In genomic region chr7:79498965-79499595, GRCm38 (mm10) we compare ENCODE assay signal across 9 mouse cellular contexts. TPM values are rescaled to one million over a fixed set of nuclear protein-coding genes. Genes with fewer than 3 reads are reported as not detected.
DNase-seq lines count a peak whose midpoint lies in the region; ATAC-seq and TF ChIP-seq lines count a peak whose summit lies in the region.
"Had no signal": no experiment of that assay in that cellular context is flagged by ENCODE, and none has a peak within 500 bp of the region (broad histone marks: within the 10 kb centered on the region; RNA-seq: fewer than 3 reads in every experiment).

No protein-coding gene starts in this region.

- no peak overlapping the region for H3K4me3 ChIP-seq in thymus, adult 2 months (ENCODE audit: control insufficient read depth, insufficient read depth, low read length)
- peak overlapping the region; percentile 29; the same call in 1 of the 2 replicates for H3K4me3 ChIP-seq in embryonic facial prominence, embryonic 14.5 days (ENCODE audit: low read depth, low read length)
- H3K4me3 ChIP-seq in kidney, postnatal 0 days (replicated peaks; ENCODE audit: low read depth, low read length) = no peak overlapping the region
- peak overlapping the region; percentile 82 for H3K4me3 ChIP-seq in midbrain, embryonic 14.5 days (replicated peaks; ENCODE audit: low read depth, low read length)

- no peaks in the 10 kb centered on the region for H3K4me1 ChIP-seq in thymus, adult 2 months (replicated peaks; ENCODE audit: control insufficient read depth, insufficient read depth, low read length)
- H3K4me1 ChIP-seq in embryonic facial prominence, embryonic 14.5 days (ENCODE audit: control insufficient read depth, insufficient read depth, low read length) = no peaks in the 10 kb centered on the region
- H3K4me1 ChIP-seq in kidney, postnatal 0 days (replicated peaks; ENCODE audit: insufficient read depth, low read length) = no peaks in the 10 kb centered on the region; the same call in 1 of the 2 replicates
- H3K4me1 ChIP-seq in midbrain, embryonic 14.5 days (ENCODE audit: control insufficient read depth, insufficient read depth, low read length) = peaks cover 26% of the 10 kb centered on the region

- no peak for TF ChIP-seq CTCF in thymus, adult 2 months (IDR thresholded peaks at IDR 0.05; ENCODE audit: borderline replicate concordance, control insufficient read depth, extremely low read depth, insufficient read depth, low read length, poor library complexity)
- no peak for TF ChIP-seq CTCF in kidney, postnatal 0 days (IDR thresholded peaks at IDR 0.05; ENCODE audit: low read depth)

- H3K4me2 ChIP-seq in embryonic facial prominence, embryonic 14.5 days (ENCODE audit: low read depth, low read length) = peak overlapping the region; percentile 45; the same call in 1 of the 2 replicates
- H3K4me2 ChIP-seq in kidney, postnatal 0 days (ENCODE audit: low read length) = no peak overlapping the region
- H3K4me2 ChIP-seq in midbrain, embryonic 14.5 days (ENCODE audit: low read length) = peak overlapping the region; percentile 73

- H3K9ac ChIP-seq in embryonic facial prominence, embryonic 14.5 days (ENCODE audit: low read depth, low read length) = no peak overlapping the region
- no peak overlapping the region for H3K9ac ChIP-seq in kidney, postnatal 0 days (ENCODE audit: low read depth, low read length)
- H3K9ac ChIP-seq in midbrain, embryonic 14.5 days (replicated peaks; ENCODE audit: low read length) = peak overlapping the region; percentile 98
- H3K9ac ChIP-seq: limb, embryonic 15.5 days had no signal

- 3% methylated on average over 35 of the region's 35 CpGs for WGBS in thymus, adult 2 months
- under 1% methylated on average over 34 of the region's 35 CpGs for WGBS in embryonic facial prominence, embryonic 14.5 days
- whole genome bisulfite sequencing in kidney, postnatal 0 days = 2% methylated on average over 35 of the region's 35 CpGs
- WGBS in midbrain, embryonic 14.5 days = under 1% methylated on average over 35 of the region's 35 CpGs

- no peak for DNase-seq in cerebellum, postnatal 4 days (ENCODE audit: low spot score in 2 of 2)
- peak; percentile 22 for DNase-seq in thymus, adult 2 months
- DNase-seq in thymus, postnatal 0 days (ENCODE audit: low spot score) = no peak
- DNase-seq in embryonic facial prominence, embryonic 14.5 days (ENCODE audit: low spot score) = no peak
- DNase-seq in kidney, postnatal 0 days (ENCODE audit: low spot score) = peak; percentile 34
- peak; percentile 76 for DNase-seq in midbrain, embryonic 14.5 days
- peak; percentile 62 for DNase-seq in thymus, postnatal 4 days

- TF ChIP-seq POLR2A in thymus, adult 2 months (IDR thresholded peaks at IDR 0.05; ENCODE audit: control insufficient read depth, extremely low read depth, insufficient read depth, low read length, poor library complexity) = no peak

- H3K27ac ChIP-seq in thymus, adult 2 months (ENCODE audit: control insufficient read depth, insufficient read depth, low read length) = no peak overlapping the region
- no peak overlapping the region for H3K27ac ChIP-seq in embryonic facial prominence, embryonic 14.5 days (replicated peaks; ENCODE audit: low read depth, low read length)
- no peak overlapping the region for H3K27ac ChIP-seq in kidney, postnatal 0 days
- H3K27ac ChIP-seq in midbrain, embryonic 14.5 days (replicated peaks; ENCODE audit: low read depth, low read length) = peak overlapping the region; percentile 94
- H3K27ac ChIP-seq: limb, embryonic 15.5 days had no signal

- H3K9me3 ChIP-seq in embryonic facial prominence, embryonic 14.5 days (ENCODE audit: control insufficient read depth, low read length) = no peaks in the 10 kb centered on the region
- no peaks in the 10 kb centered on the region for H3K9me3 ChIP-seq in kidney, postnatal 0 days (replicated peaks; ENCODE audit: low read length)
- no peaks in the 10 kb centered on the region for H3K9me3 ChIP-seq in midbrain, embryonic 14.5 days (ENCODE audit: control insufficient read depth, low read length)
- H3K9me3 ChIP-seq: limb, embryonic 15.5 days had no signal

- 0 out of 2 replicates have a peak, but pooled peaks have one; percentile 2 for ATAC-seq in cerebellum, adult (ENCODE audit: insufficient number of reproducible peaks, low FRiP score, low TSS enrichment)
- ATAC-seq in embryonic facial prominence, embryonic 14.5 days (ENCODE audit: low read depth) = no peak
- no peak for ATAC-seq in kidney, postnatal 0 days (replicated peaks; ENCODE audit: low FRiP score, low read depth)
- ATAC-seq in midbrain, embryonic 14.5 days (ENCODE audit: low FRiP score, low TSS enrichment) = 0 out of 2 replicates have a peak, but pooled peaks have one; percentile 5

- peaks cover 10% of the 10 kb centered on the region for H3K27me3 ChIP-seq in thymus, adult 2 months (ENCODE audit: control insufficient read depth, insufficient read depth, low read length)
- H3K27me3 ChIP-seq in embryonic facial prominence, embryonic 14.5 days (replicated peaks; ENCODE audit: control insufficient read depth, insufficient read depth, low read length) = peaks cover 100% of the 10 kb centered on the region
- H3K27me3 ChIP-seq in kidney, postnatal 0 days (ENCODE audit: insufficient read depth, low read length) = peaks cover 91% of the 10 kb centered on the region
- peaks cover 22% of the 10 kb centered on the region; the same call in 1 of the 2 replicates for H3K27me3 ChIP-seq in midbrain, embryonic 14.5 days (ENCODE audit: control insufficient read depth, insufficient read depth, low read length)

- no peaks in the 10 kb centered on the region for H3K36me3 ChIP-seq in thymus, adult 2 months (ENCODE audit: control insufficient read depth, insufficient read depth, low read length)
- H3K36me3 ChIP-seq in embryonic facial prominence, embryonic 14.5 days (ENCODE audit: control insufficient read depth, insufficient read depth, low read length) = no peaks in the 10 kb centered on the region
- no peaks in the 10 kb centered on the region for H3K36me3 ChIP-seq in kidney, postnatal 0 days (ENCODE audit: insufficient read depth, low read length)
- H3K36me3 ChIP-seq in midbrain, embryonic 14.5 days (ENCODE audit: control insufficient read depth, insufficient read depth, low read length) = no peaks in the 10 kb centered on the region; the same call in 1 of the 2 replicates
- H3K36me3 ChIP-seq: limb, embryonic 15.5 days had no signal

RNA-seq across cellular contexts. Expression of gene Polg, which starts 32.9 kb away (rescaled TPM):
- 152 and 164 TPM in 2 replicates for polyA plus RNA-seq in thymus, adult 2 months (2012; rRNA removed)
- polyA plus RNA-seq in thymus, postnatal 0 days (2015; fragmentation: Nextera tagmentation; extraction: Ambion mirVana) = 38.5 and 40.4 TPM in 2 replicates
- 33.3 and 38.7 TPM in 2 replicates for polyA plus RNA-seq in embryonic facial prominence, embryonic 14.5 days (2014; fragmentation: Nextera tagmentation; extraction: Ambion mirVana)
- polyA plus RNA-seq in kidney, postnatal 0 days (2015; fragmentation: Nextera tagmentation; extraction: Ambion mirVana) = 22.6 and 22.8 TPM in 2 replicates
- polyA plus RNA-seq in midbrain, embryonic 14.5 days (2014; fragmentation: Nextera tagmentation; extraction: Ambion mirVana) = 20.2 and 24.7 TPM in 2 replicates

Comparison
In these comparisons a context has a peak if more than half of its experiments do, and no peak if none do; other contexts are left out.
1. DNase-seq: peak in thymus, adult 2 months (single experiment), kidney, postnatal 0 days (single experiment), midbrain, embryonic 14.5 days (single experiment) and thymus, postnatal 4 days (single experiment); none in cerebellum, postnatal 4 days (0 of 2), thymus, postnatal 0 days (single experiment) and embryonic facial prominence, embryonic 14.5 days (single experiment).
2. ATAC-seq: peak in cerebellum, adult (single experiment) and midbrain, embryonic 14.5 days (single experiment); none in embryonic facial prominence, embryonic 14.5 days (single experiment) and kidney, postnatal 0 days (single experiment).
3. H3K4me3 ChIP-seq: peak in embryonic facial prominence, embryonic 14.5 days (single experiment) and midbrain, embryonic 14.5 days (single experiment); none in thymus, adult 2 months (single experiment) and kidney, postnatal 0 days (single experiment).